Mouse (Mus musculus): ENCODE measurements around the gene Cd209a.

DNA sequence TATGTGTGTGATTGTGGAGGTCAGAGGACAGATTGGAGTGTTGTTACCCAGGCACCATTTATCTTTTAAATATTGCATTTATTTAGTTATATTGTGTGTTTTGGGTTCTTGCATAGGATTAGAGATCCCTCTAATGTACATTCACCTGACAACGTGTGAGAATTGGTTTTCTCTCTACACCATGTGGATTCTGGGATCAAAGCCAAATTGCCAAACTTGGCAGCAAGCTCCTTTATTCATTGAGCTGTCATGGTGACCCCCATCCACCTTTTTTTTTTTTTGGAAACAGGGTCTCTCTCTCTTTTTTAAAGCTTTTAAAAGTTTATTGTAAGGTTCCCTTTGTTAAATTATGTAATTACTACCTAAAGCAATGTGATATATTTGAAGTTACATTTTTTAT is 27.7 kb downstream of the Cd209a start:
- TF ChIP-seq POLR2A (IDR thresholded peaks at IDR 0.05; ENCODE audit: extremely low read depth, insufficient read depth, low read length): no peak
- no peak for TF ChIP-seq CTCF (IDR thresholded peaks at IDR 0.05; ENCODE audit: extremely low read depth, insufficient read depth, low read length)
